Mouse (Mus musculus) heart, adult 2 months (tissue): ENCODE results near the gene Nmur1.

Experiments
- CTCF ChIP-seq: fragments of 200-600 bp; IDR thresholded peaks from 2 replicates; pipeline ENCODE4 v1.8.1; 2022; ENCODE audit warnings: antibody characterized with exemption, mild to moderate bottlenecking, moderate library complexity
- POLR2A ChIP-seq: fragments of 200-500 bp; IDR thresholded peaks from 2 replicates; pipeline ENCODE4 v1.6.1; 2011; ENCODE audit warnings: mild to moderate bottlenecking, low read depth, low read length, control low read depth; ENCODE audit not compliant: insufficient read depth

- TF ChIP-seq CTCF (no peak), POLR2A (no peak; the same call in 1 of the 2 replicates)
Measured at GRCm38 (mm10) chr1:86441724-86441979, 15.6 kb upstream of the Nmur1 start.
